Mouse (Mus musculus): ENCODE measurements around the gene Slc6a5.
"Not testable (repeated sequence)": the region's sequence is repeated elsewhere in the genome, so short reads cannot be mapped to it uniquely, and the experiment has no call there.

- not testable (repeated sequence) for TF ChIP-seq CTCF (IDR thresholded peaks at IDR 0.05 in 2 of 3, conservative IDR thresholded peaks at IDR 0.05 in 1 of 3; ENCODE audit: control insufficient read depth in 1 of 3, insufficient read depth in 1 of 3, low read depth in 2 of 3, low read length in 3 of 3, poor library complexity in 1 of 3, severe bottlenecking in 1 of 3); SMC3 (IDR thresholded peaks at IDR 0.05; ENCODE audit: low read depth, low read length); RCOR1 (IDR thresholded peaks at IDR 0.05; ENCODE audit: low read depth, low read length); SIN3A (IDR thresholded peaks at IDR 0.05; ENCODE audit: low read length); NRF1 (IDR thresholded peaks at IDR 0.05; ENCODE audit: insufficient read depth, low read depth, low read length, poor library complexity, severe bottlenecking); MAX (IDR thresholded peaks at IDR 0.05; ENCODE audit: low read length); HCFC1 (IDR thresholded peaks at IDR 0.05; ENCODE audit: low read depth, low read length); EP300 (IDR thresholded peaks at IDR 0.05; ENCODE audit: low read depth in 1 of 2, low read length in 2 of 2); ZMIZ1 (IDR thresholded peaks at IDR 0.05; ENCODE audit: low read depth, low read length); POLR2A (IDR thresholded peaks at IDR 0.05; ENCODE audit: control insufficient read depth in 1 of 2, insufficient read depth in 1 of 2, low read depth in 1 of 2, low read length in 2 of 2, poor library complexity in 1 of 2); MYC (IDR thresholded peaks at IDR 0.05; ENCODE audit: low read depth, low read length); ZNF384 (IDR thresholded peaks at IDR 0.05; ENCODE audit: low read depth, low read length)
Observed at GRCm38 (mm10) chr7:49933386-49934115, 23.6 kb downstream of the Slc6a5 start.

All from MEL (cell line).